Mouse (Mus musculus) lung, embryonic 16.5 days (tissue): ENCODE results near the gene Lst1. TPM values are rescaled to one million over a fixed set of nuclear protein-coding genes. Genes with fewer than 3 reads are reported as not detected.

Experiments used
- microRNA-seq: library from miRNA; unstranded; fragments of <30 nt; microRNA quantifications from one replicate; pipeline ENCODE4, GENCODE M21; 2016
- polyA plus RNA-seq: library from polyadenylated mRNA; unstranded; fragments of >200 nt; fragmentation: Nextera tagmentation; extraction: Ambion mirVana; gene quantifications from 2 replicates; pipeline ENCODE4 v1.2.1, GENCODE M21; 2015

The Lst1 gene
- polyA plus RNA-seq, 1 experiment from 2014 or later, result 11.3 TPM

Small RNA genes within 50 kb of the gene (microRNA-seq; reads per million reads assigned to microRNA genes)
- gene Mir6973a (not detected), gene Mir6974 (not detected)

Other genes with a start within 250 kb of the Lst1 start
- 0.10 and 0.19 TPM in 2 replicates for gene Hspa1b, start 229.2 kb downstream of the Lst1 start, polyA plus RNA-seq
- gene Gm20481, start 218.5 kb downstream of the Lst1 start, polyA plus RNA-seq, result 1.2 TPM in 1 of 2 replicates, not detected in the other
- 4.4 and 4.8 TPM in 2 replicates for gene Hspa1a, start 216.3 kb downstream of the Lst1 start, polyA plus RNA-seq
- 0.55 and 0.65 TPM in 2 replicates for gene Hspa1l, start 215.7 kb downstream of the Lst1 start, polyA plus RNA-seq
- 178 and 189 TPM in 2 replicates for gene Lsm2, start 206.6 kb downstream of the Lst1 start, polyA plus RNA-seq
- gene Vars, start 187.5 kb downstream of the Lst1 start, polyA plus RNA-seq, result 88.0 and 96.2 TPM in 2 replicates
- gene Vwa7, start 171.9 kb downstream of the Lst1 start, polyA plus RNA-seq, result 0.14 and 0.25 TPM in 2 replicates
- 4.3 and 4.6 TPM in 2 replicates for gene Sapcd1, start 160.4 kb downstream of the Lst1 start, polyA plus RNA-seq
- 4.7 and 4.9 TPM in 2 replicates for gene Msh5, start 141.7 kb downstream of the Lst1 start, polyA plus RNA-seq
- 298 and 322 TPM in 2 replicates for gene Clic1, start 138.5 kb downstream of the Lst1 start, polyA plus RNA-seq
- 305 and 309 TPM in 2 replicates for gene Ddah2, start 129.4 kb downstream of the Lst1 start, polyA plus RNA-seq
- 0.53 and 0.97 TPM in 2 replicates for gene Ly6g6c, start 123.1 kb downstream of the Lst1 start, polyA plus RNA-seq
- gene Mpig6b, start 122.3 kb downstream of the Lst1 start, polyA plus RNA-seq, result 1.1 and 1.2 TPM in 2 replicates
- gene Ly6g6e, start 111.5 kb downstream of the Lst1 start, polyA plus RNA-seq, result 1.8 and 2.3 TPM in 2 replicates
- gene Ly6g6d, start 110.4 kb downstream of the Lst1 start, polyA plus RNA-seq, result 7.0 and 9.0 TPM in 2 replicates
- 0.31 and 0.79 TPM in 2 replicates for gene Ly6g6f, start 102.8 kb downstream of the Lst1 start, polyA plus RNA-seq
- 98.3 and 100 TPM in 2 replicates for gene Abhd16a, start 99.2 kb downstream of the Lst1 start, polyA plus RNA-seq
- not detected in 2 replicates for gene Ly6g5c, start 80.2 kb downstream of the Lst1 start, polyA plus RNA-seq
- gene Ly6g5b, start 73.0 kb downstream of the Lst1 start, polyA plus RNA-seq, result 0.60 and 1.1 TPM in 2 replicates
- gene Gpank1, start 67.0 kb downstream of the Lst1 start, polyA plus RNA-seq, result 18.3 and 19.7 TPM in 2 replicates
- gene Csnk2b, start 66.4 kb downstream of the Lst1 start, polyA plus RNA-seq, result 242 and 248 TPM in 2 replicates
- 9.7 and 10.4 TPM in 2 replicates for gene D17H6S53E, start 62.1 kb downstream of the Lst1 start, polyA plus RNA-seq
- 1.4 and 13.6 TPM in 2 replicates for gene Apom, start 56.4 kb downstream of the Lst1 start, polyA plus RNA-seq
- gene Bag6, start 53.3 kb downstream of the Lst1 start, polyA plus RNA-seq, result 46.3 and 54.9 TPM in 2 replicates
- 151 and 167 TPM in 2 replicates for gene Prrc2a, start 23.5 kb downstream of the Lst1 start, polyA plus RNA-seq
- 7.3 and 8.0 TPM in 2 replicates for gene Aif1, start 12.4 kb downstream of the Lst1 start, polyA plus RNA-seq
- 1.0 and 1.5 TPM in 2 replicates for gene Ltb, start 6.0 kb upstream of the Lst1 start, polyA plus RNA-seq
- 0.09 and 0.24 TPM in 2 replicates for gene Tnf, start 13.6 kb upstream of the Lst1 start, polyA plus RNA-seq
- gene Lta, start 16.9 kb upstream of the Lst1 start, polyA plus RNA-seq, result 0.30 TPM in 1 of 2 replicates, not detected in the other
- gene Gm16181, start 32.4 kb upstream of the Lst1 start, polyA plus RNA-seq, result 1.2 TPM in 1 of 2 replicates, not detected in the other
- 4.9 and 5.9 TPM in 2 replicates for gene Atp6v1g2, start 45.2 kb upstream of the Lst1 start, polyA plus RNA-seq
- 10.0 and 11.0 TPM in 2 replicates for gene Nfkbil1, start 47.4 kb upstream of the Lst1 start, polyA plus RNA-seq
- gene Ddx39b, start 53.3 kb upstream of the Lst1 start, polyA plus RNA-seq, result 437 and 448 TPM in 2 replicates
- 141 and 161 TPM in 2 replicates for gene H2-D1, start 74.3 kb upstream of the Lst1 start, polyA plus RNA-seq
- 0.24 and 0.38 TPM in 2 replicates for gene H2-Q1, start 132.0 kb upstream of the Lst1 start, polyA plus RNA-seq
- 6.5 and 7.0 TPM in 2 replicates for gene H2-Q2, start 153.8 kb upstream of the Lst1 start, polyA plus RNA-seq
- gene H2-Q4, start 191.2 kb upstream of the Lst1 start, polyA plus RNA-seq, result 5.9 and 6.5 TPM in 2 replicates
- 0.48 and 1.5 TPM in 2 replicates for gene H2-Q6, start 236.4 kb upstream of the Lst1 start, polyA plus RNA-seq